Mouse (Mus musculus) bone marrow, adult 2 months (tissue): ENCODE results near the gene Fuz. TPM values are rescaled to one million over a fixed set of nuclear protein-coding genes. Genes with fewer than 3 reads are reported as not detected.

Experiments used
- H3K27ac ChIP-seq: fragments of 200-500 bp; 2 replicates; pipeline ENCODE4 v1.5.1; 2012; ENCODE audit warnings: low read depth, mild to moderate bottlenecking, control low read depth, inconsistent platforms, low read length; ENCODE audit not compliant: control insufficient read depth, poor library complexity, insufficient read depth
- H3K4me1 ChIP-seq: fragments of 200-500 bp; 2 replicates; pipeline ENCODE4 v1.6.1; 2011; ENCODE audit warnings: low read length; ENCODE audit not compliant: control insufficient read depth, insufficient read depth
- H3K4me3 ChIP-seq: fragments of 200-500 bp; replicated peaks from 2 replicates; pipeline ENCODE3; 2011; ENCODE audit warnings: mild to moderate bottlenecking, low read depth, low read length, control low read depth; ENCODE audit not compliant: control insufficient read depth
- CTCF ChIP-seq: fragments of 200-500 bp; IDR thresholded peaks from 2 replicates; pipeline ENCODE4 v1.5.1; 2011; ENCODE audit warnings: low read length, control low read depth; ENCODE audit not compliant: control insufficient read depth, insufficient read depth
- POLR2A ChIP-seq: fragments of 200-500 bp; IDR thresholded peaks from 2 replicates; pipeline ENCODE4 v1.6.1; 2011; ENCODE audit warnings: low read depth, mild to moderate bottlenecking, control low read depth, low read length, borderline replicate concordance; ENCODE audit not compliant: control insufficient read depth
- WGBS: fragments of 180-500 bp; shearing (Covaris S2); methylation state at CpG from one replicate; pipeline ENCODE4 v1.1.7; 2018; 5-methylcytosine and 5-hydroxymethylcytosine counted together
- polyA plus RNA-seq: library from polyadenylated mRNA; stranded (reverse); fragments of >200 nt; gene quantifications from 2 replicates; pipeline ENCODE4 v1.2.4, GENCODE M21; 2011; ENCODE audit warnings: low replicate concordance; ENCODE audit not compliant: missing spikeins, insufficient read depth, insufficient read length

Fuz gene
- polyA plus RNA-seq, 1 experiment: 21.8 TPM

DNA sequence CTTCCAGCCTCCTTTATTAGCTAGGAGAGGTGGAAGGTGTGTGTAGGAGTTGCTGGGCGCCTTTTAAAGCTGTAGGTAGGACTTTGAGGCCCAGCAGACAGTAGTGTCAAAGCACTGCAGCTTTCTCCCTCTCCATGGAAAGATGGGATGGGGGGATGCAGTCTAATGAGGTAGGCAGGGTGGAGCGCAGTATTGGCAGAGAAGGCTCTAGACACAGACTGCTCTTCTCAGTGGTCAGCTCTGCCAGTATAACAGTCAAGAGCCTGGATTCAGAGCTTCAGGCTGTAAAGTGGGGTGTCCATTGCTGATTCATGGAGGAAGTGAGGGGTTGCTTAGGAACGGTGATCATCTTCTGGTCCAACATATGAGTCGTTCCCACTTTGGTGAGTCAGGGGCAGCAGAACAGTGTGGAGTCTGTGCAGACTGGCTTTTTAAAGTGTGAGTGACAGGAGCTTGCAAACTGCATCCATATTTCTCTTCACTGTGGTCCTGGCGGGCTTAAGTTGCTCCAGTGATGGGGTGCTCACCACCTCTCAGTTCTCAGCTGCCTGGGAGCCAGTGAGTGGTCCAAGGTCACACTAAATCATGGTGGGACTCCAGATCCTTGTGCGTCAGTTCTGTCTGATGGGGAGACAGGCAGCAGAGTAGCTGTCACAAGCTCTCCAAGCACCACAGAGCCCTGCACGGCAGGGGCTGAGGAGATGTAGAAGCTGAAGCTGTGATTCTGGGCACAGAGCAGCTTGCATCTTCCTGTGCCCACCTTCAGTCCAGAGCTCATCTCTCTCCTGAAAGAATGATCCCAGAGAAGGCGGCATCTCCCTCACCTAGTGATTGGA lies 44.9 kb upstream of the Fuz start:
- WGBS: 59% methylated on average over 8 of the region's 8 CpGs
- no peak overlapping the region for H3K4me3 ChIP-seq
- TF ChIP-seq CTCF (no peak), POLR2A (no peak)
- peaks cover 7% of the 10 kb centered on the region; the same call in 1 of the 2 replicates for H3K4me1 ChIP-seq
- H3K27ac ChIP-seq: peak overlapping the region; percentile 90

DNA sequence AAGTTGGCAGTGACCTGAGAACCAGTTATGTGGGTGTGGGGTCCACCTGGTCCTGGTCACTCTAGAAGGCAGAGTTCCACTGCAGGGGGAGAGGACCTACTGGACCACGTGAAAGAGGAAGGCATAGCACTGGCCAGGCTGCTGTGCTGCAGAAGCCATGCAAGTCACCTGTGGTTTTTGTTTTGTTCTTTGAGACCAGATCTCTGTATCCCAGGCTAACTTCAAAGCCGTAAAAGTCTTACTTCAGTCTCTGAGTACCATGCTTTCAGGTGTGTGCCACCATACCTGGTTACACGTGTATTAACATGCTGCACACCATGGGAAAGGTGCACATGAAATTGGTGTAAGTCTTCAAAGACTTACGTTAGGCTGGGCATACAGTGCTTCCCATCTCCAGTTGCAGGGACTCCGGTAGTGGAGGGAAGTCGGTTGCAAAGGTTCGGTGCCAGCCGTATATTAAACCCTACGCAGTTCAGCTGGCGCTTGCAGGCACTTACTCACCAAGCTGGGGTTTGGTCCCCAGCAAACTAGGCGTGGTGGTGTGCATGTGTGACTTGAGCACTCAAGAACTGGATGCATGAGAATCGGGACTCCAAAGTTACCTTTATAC lies 44.1 kb upstream of the Fuz start:
- Histone ChIP-seq H3K4me3 (no peak overlapping the region), H3K4me1 (peaks cover 7% of the 10 kb centered on the region; the same call in 1 of the 2 replicates), H3K27ac (0 out of 2 replicates have a peak overlapping the region, but pooled peaks have one; percentile 3)
- TF ChIP-seq POLR2A (no peak), CTCF (no peak)
- 83% methylated on average over 12 of the region's 12 CpGs for WGBS

DNA sequence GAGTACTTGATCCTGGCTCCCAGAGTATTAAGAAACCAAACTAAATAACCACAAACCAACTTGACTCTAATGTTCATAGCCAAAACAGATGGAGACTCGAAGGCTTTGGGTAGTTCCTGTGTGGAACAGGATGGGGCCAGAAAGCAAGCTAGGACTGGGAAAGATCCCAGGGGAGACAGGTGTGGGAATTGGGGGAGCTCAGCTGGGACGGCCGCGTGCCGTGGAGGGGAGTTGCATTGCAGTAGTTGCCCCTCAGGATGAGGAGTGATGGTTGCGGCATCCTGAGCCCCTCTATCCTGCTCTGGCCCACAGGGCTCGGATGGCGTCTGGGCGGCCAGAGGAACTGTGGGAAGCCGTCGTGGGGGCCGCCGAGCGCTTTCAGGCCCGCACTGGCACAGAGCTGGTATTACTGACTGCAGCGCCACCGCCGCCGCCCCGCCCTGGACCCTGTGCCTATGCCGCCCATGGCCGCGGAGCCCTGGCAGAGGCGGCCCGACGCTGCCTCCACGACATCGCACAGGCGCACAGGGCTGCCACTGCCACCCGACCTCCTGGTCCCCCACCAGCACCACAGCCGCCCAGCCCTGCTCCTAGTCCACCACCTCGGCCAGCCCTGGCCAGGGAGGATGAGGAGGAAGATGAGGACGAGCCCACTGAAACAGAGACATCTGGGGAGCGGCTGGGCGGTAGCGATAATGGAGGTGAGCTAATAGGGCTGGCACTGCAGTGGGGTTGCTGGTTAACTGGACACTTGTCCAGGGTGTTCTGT lies 43.4 kb upstream of the Fuz start:
- WGBS: 92% methylated on average over 36 of the region's 36 CpGs
- Histone ChIP-seq H3K27ac (no peak overlapping the region), H3K4me1 (peaks cover 7% of the 10 kb centered on the region; the same call in 1 of the 2 replicates), H3K4me3 (no peak overlapping the region)
- TF ChIP-seq CTCF: no peak
- TF ChIP-seq POLR2A: no peak; the same call in 1 of the 2 replicates

DNA sequence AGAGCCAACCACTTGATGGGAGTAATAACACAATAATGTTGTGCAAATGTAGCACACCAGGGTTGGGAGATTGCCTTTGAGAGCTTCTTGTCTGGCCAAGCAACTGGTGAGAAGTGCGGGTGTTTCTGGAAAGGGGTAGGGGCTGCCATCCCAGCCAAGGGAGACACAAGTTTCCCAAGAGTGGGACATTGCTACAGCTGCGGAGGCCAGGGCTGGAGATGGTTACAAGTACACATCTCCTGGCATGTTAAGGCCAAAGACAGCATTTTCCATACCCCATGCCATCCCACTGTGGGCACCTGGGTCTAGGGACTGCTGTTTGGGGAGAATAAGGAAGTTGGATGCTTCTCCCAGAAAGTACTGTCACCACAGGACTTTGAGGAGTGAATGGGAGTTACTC lies 42.8 kb upstream of the Fuz start:
- Histone ChIP-seq H3K4me1 (peaks cover 6% of the 10 kb centered on the region; the same call in 1 of the 2 replicates), H3K27ac (no peak overlapping the region), H3K4me3 (no peak overlapping the region)
- TF ChIP-seq POLR2A: no peak
- no peak for TF ChIP-seq CTCF
- 92% methylated on average over 2 of the region's 2 CpGs for WGBS

DNA sequence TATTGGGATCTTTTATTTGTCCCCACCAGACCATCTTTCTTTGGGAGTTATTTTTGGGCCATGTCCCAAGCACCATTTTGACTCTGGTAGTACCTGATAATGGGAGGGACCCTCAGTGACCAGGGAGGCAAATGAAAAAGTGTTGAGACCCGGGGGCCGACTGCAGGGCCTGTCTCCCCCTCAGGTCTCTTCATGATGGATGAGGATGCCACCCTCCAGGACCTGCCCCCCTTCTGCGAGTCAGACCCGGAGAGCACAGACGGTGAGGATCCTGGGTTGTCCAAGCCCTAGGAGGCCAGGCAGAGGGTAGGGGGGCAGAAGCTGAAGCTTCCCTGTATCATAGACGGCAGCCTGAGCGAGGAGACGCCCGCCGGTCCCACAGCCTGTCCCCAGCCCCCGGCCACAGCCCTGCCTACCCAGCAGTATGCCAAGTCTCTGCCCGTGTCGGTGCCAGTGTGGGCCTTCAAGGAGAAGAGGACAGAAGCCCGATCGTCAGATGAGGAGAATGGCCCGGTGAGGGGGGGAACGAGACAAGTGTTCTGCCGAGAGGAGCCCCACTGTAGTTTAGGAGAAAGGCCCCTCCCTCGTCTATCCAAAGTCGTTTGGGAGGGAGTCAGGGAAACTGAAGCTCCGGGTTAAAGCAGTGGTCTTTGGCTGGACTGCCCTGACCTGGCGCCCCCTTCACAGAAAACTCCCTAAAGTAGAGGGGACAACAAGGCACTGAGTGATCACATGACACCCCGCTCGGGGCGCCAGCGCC lies 42.1 kb upstream of the Fuz start:
- H3K4me1 ChIP-seq: peaks cover 6% of the 10 kb centered on the region; the same call in 1 of the 2 replicates
- WGBS: 24% methylated on average over 26 of the region's 26 CpGs

DNA sequence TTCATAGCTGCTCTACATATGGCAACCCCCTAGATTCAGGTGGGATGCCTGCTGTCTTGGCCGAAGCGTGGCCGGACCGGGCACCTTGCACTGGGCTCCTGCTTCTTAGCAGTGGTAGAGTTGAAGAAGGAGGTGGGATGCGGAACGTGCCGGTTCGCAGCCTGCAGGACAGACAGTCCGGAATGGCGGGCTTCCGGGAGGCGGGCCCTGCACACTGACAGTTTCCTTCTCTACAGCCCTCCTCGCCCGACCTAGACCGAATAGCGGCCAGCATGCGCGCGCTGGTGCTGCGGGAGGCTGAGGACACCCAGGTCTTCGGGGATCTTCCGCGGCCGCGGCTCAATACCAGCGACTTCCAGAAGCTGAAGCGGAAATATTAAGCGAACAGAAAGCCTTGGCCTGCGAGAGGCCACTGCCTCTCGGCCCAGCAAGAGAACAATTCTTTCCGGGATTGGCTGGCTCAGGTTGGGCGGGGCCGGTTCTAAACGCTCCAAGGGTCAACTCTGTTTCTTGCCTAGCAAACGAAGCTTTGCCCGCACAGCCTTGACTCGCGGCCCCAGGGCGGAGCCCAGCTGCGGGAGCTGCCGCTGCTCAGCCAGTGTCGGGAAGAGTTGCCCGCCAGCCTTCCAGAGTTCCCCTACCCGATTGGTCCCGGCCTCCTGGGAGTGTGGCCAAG lies 41.4 kb upstream of the Fuz start:
- H3K27ac ChIP-seq: peak overlapping the region; percentile 98
- peaks cover 6% of the 10 kb centered on the region; the same call in 1 of the 2 replicates for H3K4me1 ChIP-seq
- whole genome bisulfite sequencing: under 1% methylated on average over 45 of the region's 45 CpGs
- peak overlapping the region; percentile 82 for H3K4me3 ChIP-seq
- TF ChIP-seq POLR2A: peak; percentile 79
- no peak for TF ChIP-seq CTCF

More for the DNA sequence above, 42.1 kb upstream of the Fuz start:
- TF ChIP-seq POLR2A (no peak), CTCF (no peak)
- Histone ChIP-seq H3K27ac (peak overlapping the region; percentile 98), H3K4me3 (peak overlapping the region; percentile 82)

DNA sequence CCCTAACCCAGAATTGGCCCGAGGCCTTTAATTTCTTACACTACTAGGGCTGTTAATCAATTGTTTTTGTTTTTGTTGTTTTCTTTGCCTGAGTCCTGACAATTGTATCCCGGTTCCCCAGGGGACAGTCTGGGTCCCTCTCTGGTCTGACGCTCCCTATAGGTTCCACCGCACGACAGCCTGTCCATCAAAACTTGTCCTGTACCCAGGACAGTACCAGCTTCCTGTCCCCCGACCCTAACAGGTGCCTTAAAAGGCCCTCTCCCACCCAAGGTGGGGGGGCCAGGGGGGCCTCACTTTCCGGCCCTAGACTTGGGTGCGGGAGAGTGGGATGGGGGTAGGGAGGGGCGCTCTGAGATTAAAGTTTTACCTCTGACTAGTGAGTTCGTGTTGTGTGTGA lies 40.8 kb upstream of the Fuz start:
- WGBS: 33% methylated on average over 10 of the region's 10 CpGs
- Histone ChIP-seq H3K4me1 (peaks cover 6% of the 10 kb centered on the region; the same call in 1 of the 2 replicates), H3K27ac (peak overlapping the region; percentile 98), H3K4me3 (peak overlapping the region; percentile 82)
- no peak for TF ChIP-seq POLR2A
- TF ChIP-seq CTCF: no peak
